Mouse (Mus musculus) forebrain, embryonic 11.5 days (tissue): Measurements from ENCODE around the gene Lamtor2. TPM values are rescaled to one million over a fixed set of nuclear protein-coding genes. Genes with fewer than 3 reads are reported as not detected.

ENCODE experiments used
- ATAC-seq: fragments of 200-750 bp; cut with Nextera tagmentation; replicated peaks from 2 replicates; pipeline ENCODE4 v1.8.0; 2017; ENCODE audit warnings: moderate TSS enrichment; ENCODE audit not compliant: low FRiP score
- DNase-seq: peaks from one replicate; pipeline ENCODE4 v3.0.0-alpha.2; 2017; ENCODE audit warnings: low spot score
- H3K27ac ChIP-seq: fragments of 300-500 bp; sonication (generic); 2 replicates; pipeline ENCODE4 v1.5.1; 2014; ENCODE audit warnings: low read depth, low read length
- H3K27me3 ChIP-seq: fragments of 300-500 bp; sonication (generic); 2 replicates; pipeline ENCODE4 v1.6.1; 2014; ENCODE audit warnings: mild to moderate bottlenecking, low read length, mixed read lengths; ENCODE audit not compliant: control insufficient read depth, insufficient read depth
- H3K36me3 ChIP-seq: fragments of 300-500 bp; sonication (generic); 2 replicates; pipeline ENCODE4 v1.6.1; 2014; ENCODE audit warnings: mild to moderate bottlenecking, low read length, moderate library complexity, mixed read lengths; ENCODE audit not compliant: control insufficient read depth, insufficient read depth
- H3K4me1 ChIP-seq: fragments of 300-500 bp; sonication (generic); replicated peaks from 2 replicates; pipeline ENCODE4 v1.6.1; 2014; ENCODE audit warnings: low read length, mixed read lengths; ENCODE audit not compliant: control insufficient read depth, insufficient read depth
- H3K4me2 ChIP-seq: fragments of 300-500 bp; sonication (generic); 2 replicates; pipeline ENCODE4 v1.6.1; 2014; ENCODE audit warnings: low read depth, mild to moderate bottlenecking, low read length, moderate library complexity, mixed read lengths; ENCODE audit not compliant: severe bottlenecking
- H3K4me3 ChIP-seq: fragments of 300-500 bp; sonication (generic); 2 replicates; pipeline ENCODE4 v1.5.1; 2014; ENCODE audit warnings: low read depth, low read length
- H3K9ac ChIP-seq: fragments of 300-500 bp; sonication (generic); 2 replicates; pipeline ENCODE4 v1.6.1; 2014; ENCODE audit warnings: low read length
- H3K9me3 ChIP-seq: fragments of 300-500 bp; sonication (generic); 2 replicates; pipeline ENCODE4 v1.6.1; 2016; ENCODE audit warnings: low read length, mixed read lengths; ENCODE audit not compliant: control insufficient read depth
- WGBS: fragments of 180-500 bp; shearing (Covaris S2); extraction: QIAGEN DNeasy Blood & Tissue Kit; methylation state at CpG from one replicate; pipeline ENCODE4 v1.1.7; 2014; 5-methylcytosine and 5-hydroxymethylcytosine counted together
- polyA plus RNA-seq: library from polyadenylated mRNA; unstranded; fragments of >200 nt; fragmentation: Nextera tagmentation; extraction: Ambion mirVana; gene quantifications from 2 replicates; pipeline ENCODE4 v1.2.1, GENCODE M21; 2014

Gene Lamtor2
- polyA plus RNA-seq, 1 experiment from 2014 or later: 89.3 TPM

GRCm38 (mm10) chr3:88512896-88513545, 39.9 kb downstream of the Lamtor2 start:
- H3K36me3 ChIP-seq: no peaks in the 10 kb centered on the region
- H3K27me3 ChIP-seq: no peaks in the 10 kb centered on the region
- H3K4me2 ChIP-seq: no peak overlapping the region
- no peak overlapping the region for H3K27ac ChIP-seq
- H3K4me1 ChIP-seq: peaks cover 27% of the 10 kb centered on the region
- no peak for DNase-seq
- ATAC-seq: no peak
- H3K9me3 ChIP-seq: no peaks in the 10 kb centered on the region
- 50% methylated on average over 12 of the region's 15 CpGs for WGBS
- peak overlapping the region; percentile 23; the same call in 1 of the 2 replicates for H3K9ac ChIP-seq
- no peak overlapping the region for H3K4me3 ChIP-seq

GRCm38 (mm10) chr3:88512141-88512895, 40.6 kb downstream of the Lamtor2 start:
- Histone ChIP-seq H3K4me1 (peaks cover 27% of the 10 kb centered on the region), H3K27ac (no peak overlapping the region), H3K36me3 (no peaks in the 10 kb centered on the region), H3K9me3 (no peaks in the 10 kb centered on the region), H3K4me3 (no peak overlapping the region), H3K9ac (peak overlapping the region; percentile 23; the same call in 1 of the 2 replicates), H3K27me3 (no peaks in the 10 kb centered on the region), H3K4me2 (no peak overlapping the region)
- ATAC-seq (no peak), DNase-seq (no peak)
- 43% methylated on average over 6 of the region's 6 CpGs for WGBS

GRCm38 (mm10) chr3:88511559-88511958, 41.3 kb downstream of the Lamtor2 start:
- H3K4me3 ChIP-seq: no peak overlapping the region
- 58% methylated on average over 4 of the region's 4 CpGs for WGBS
- no peaks in the 10 kb centered on the region for H3K36me3 ChIP-seq
- no peaks in the 10 kb centered on the region for H3K27me3 ChIP-seq
- no peak overlapping the region for H3K4me2 ChIP-seq
- no peak overlapping the region for H3K27ac ChIP-seq
- H3K4me1 ChIP-seq: peaks cover 27% of the 10 kb centered on the region
- no peak for DNase-seq
- no peak overlapping the region for H3K9ac ChIP-seq
- H3K9me3 ChIP-seq: no peaks in the 10 kb centered on the region
- ATAC-seq: no peak

GRCm38 (mm10) chr3:88510421-88511289, 42.2 kb downstream of the Lamtor2 start:
- Histone ChIP-seq H3K4me1 (peaks cover 27% of the 10 kb centered on the region), H3K9me3 (no peaks in the 10 kb centered on the region), H3K27ac (peak overlapping the region; percentile 90), H3K4me3 (peak overlapping the region; percentile 28; the same call in 1 of the 2 replicates), H3K27me3 (no peaks in the 10 kb centered on the region), H3K36me3 (no peaks in the 10 kb centered on the region), H3K9ac (peak overlapping the region; percentile 52), H3K4me2 (peak overlapping the region; percentile 53)
- WGBS: 56% methylated on average over 13 of the region's 13 CpGs
- ATAC-seq (0 out of 2 replicates have a peak, but pooled peaks have one; percentile 6), DNase-seq (no peak)

GRCm38 (mm10) chr3:88509692-88510420, 43.0 kb downstream of the Lamtor2 start, which contains the start of gene Lmna:
Gene Lmna, minus strand, starts transcription at chr3:88509956.
- DNase-seq: peak; percentile 97
- H3K4me1 ChIP-seq: peaks cover 27% of the 10 kb centered on the region

GRCm38 (mm10) chr3:88509250-88509649, 43.6 kb downstream of the Lamtor2 start:
- H3K27me3 ChIP-seq: no peaks in the 10 kb centered on the region
- peak overlapping the region; percentile 52 for H3K9ac ChIP-seq
- H3K27ac ChIP-seq: peak overlapping the region; percentile 90
- H3K4me3 ChIP-seq: peak overlapping the region; percentile 28
- no peak for ATAC-seq
- H3K36me3 ChIP-seq: no peaks in the 10 kb centered on the region
- H3K9me3 ChIP-seq: no peaks in the 10 kb centered on the region
- H3K4me1 ChIP-seq: peaks cover 27% of the 10 kb centered on the region
- no peak for DNase-seq
- H3K4me2 ChIP-seq: peak overlapping the region; percentile 53
- WGBS: 74% methylated on average over 3 of the region's 3 CpGs

More at GRCm38 (mm10) chr3:88509692-88510420, 43.0 kb downstream of the Lamtor2 start, which contains the start of gene Lmna:
- Histone ChIP-seq H3K9ac (peak within 1 kb of the TSS; percentile 52), H3K27me3 (no peaks in the 10 kb centered on the region), H3K9me3 (no peaks in the 10 kb centered on the region), H3K36me3 (no peaks in the 10 kb centered on the region), H3K4me3 (peak within 1 kb of the TSS; percentile 28), H3K27ac (peak within 1 kb of the TSS; percentile 90), H3K4me2 (peak within 1 kb of the TSS; percentile 53)
- ATAC-seq: peak; percentile 97
- WGBS: under 1% methylated on average over 31 of the region's 31 CpGs

GRCm38 (mm10) chr3:88505765-88506164, 47.1 kb downstream of the Lamtor2 start:
- H3K27ac ChIP-seq: no peak overlapping the region
- H3K27me3 ChIP-seq: peaks cover 16% of the 10 kb centered on the region
- peaks cover 19% of the 10 kb centered on the region for H3K4me1 ChIP-seq
- no peaks in the 10 kb centered on the region for H3K36me3 ChIP-seq
- ATAC-seq (no peak), DNase-seq (no peak)
- H3K4me3 ChIP-seq: no peak overlapping the region
- H3K4me2 ChIP-seq: no peak overlapping the region
- H3K9me3 ChIP-seq: no peaks in the 10 kb centered on the region
- 49% methylated on average over 7 of the region's 7 CpGs for WGBS
- H3K9ac ChIP-seq: no peak overlapping the region

- DNase-seq (no peak), ATAC-seq (no peak)
- Histone ChIP-seq H3K4me2 (no peak overlapping the region), H3K4me3 (no peak overlapping the region), H3K27me3 (peaks cover 16% of the 10 kb centered on the region), H3K4me1 (peaks cover 14% of the 10 kb centered on the region), H3K9ac (no peak overlapping the region), H3K9me3 (no peaks in the 10 kb centered on the region), H3K27ac (no peak overlapping the region), H3K36me3 (no peaks in the 10 kb centered on the region)
- 69% methylated on average over 6 of the region's 6 CpGs for WGBS
Observed at GRCm38 (mm10) chr3:88505081-88505480, 47.8 kb downstream of the Lamtor2 start.
